Mouse (Mus musculus): Measurements from ENCODE around the gene Igfbp6. TPM values are rescaled to one million over a fixed set of nuclear protein-coding genes. Genes with fewer than 3 reads are reported as not detected.

Gene Igfbp6
- total and polyA plus RNA-seq, 3 experiments = 0.30 to 1.3 TPM; not detected in 1

DNA sequence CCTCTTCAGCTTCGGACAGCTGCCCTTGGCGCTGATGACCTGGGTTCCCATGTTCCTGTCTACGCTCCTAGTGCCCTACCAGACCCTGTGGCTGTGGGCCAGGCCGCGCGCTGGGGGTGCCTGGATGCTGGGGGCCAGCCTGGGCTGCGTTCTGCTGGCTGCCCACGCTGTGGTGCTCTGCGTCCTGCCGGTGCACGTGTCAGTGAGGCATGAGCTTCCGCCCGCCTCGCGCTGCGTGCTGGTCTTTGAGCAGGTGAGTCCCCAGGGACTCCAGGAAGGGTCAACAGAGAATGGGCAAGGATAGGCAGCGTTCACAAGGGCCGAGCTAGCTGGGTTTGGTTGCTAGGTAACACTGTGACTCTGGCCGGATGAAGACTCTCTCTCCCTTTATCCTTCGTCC, 12.7 kb downstream of the Igfbp6 start:
- TF ChIP-seq POLR2AphosphoS5 (IDR thresholded peaks at IDR 0.05; ENCODE audit: insufficient replicate concordance, low read depth, low read length) (no peak), GATA2 (IDR thresholded peaks at IDR 0.05; ENCODE audit: borderline replicate concordance, low read depth, low read length) (no peak), CTCF (IDR thresholded peaks at IDR 0.05; ENCODE audit: low read depth, low read length) (no peak), TAL1 (conservative IDR thresholded peaks at IDR 0.05; ENCODE audit: low read depth, low read length) (no peak), GATA1 (IDR thresholded peaks at IDR 0.05; ENCODE audit: borderline replicate concordance, low read length) (no peak)
- H3K36me3 ChIP-seq (replicated peaks) = peaks cover 73% of the 10 kb centered on the region
- H3K27me3 ChIP-seq (ENCODE audit: insufficient read depth, low read length) = peaks cover 8% of the 10 kb centered on the region; the same call in 1 of the 2 replicates
- H3K9me3 ChIP-seq (replicated peaks) = no peaks in the 10 kb centered on the region
- no peak overlapping the region for H3K4me3 ChIP-seq (ENCODE audit: low read depth, low read length)
- DNase-seq (ENCODE audit: low spot score) (no peak), ATAC-seq (ENCODE audit: extremely low read depth, insufficient number of reproducible peaks, low FRiP score, poor library complexity, severe bottlenecking) (no peak)
- peaks cover 7% of the 10 kb centered on the region for H3K4me1 ChIP-seq (ENCODE audit: insufficient read depth, low read depth, low read length)

GRCm38 (mm10) chr15:102160415-102161060, 16.4 kb downstream of the Igfbp6 start:
- TF ChIP-seq TAL1 (conservative IDR thresholded peaks at IDR 0.05; ENCODE audit: low read depth, low read length) (no peak), CTCF (IDR thresholded peaks at IDR 0.05; ENCODE audit: low read depth, low read length) (no peak), GATA2 (IDR thresholded peaks at IDR 0.05; ENCODE audit: borderline replicate concordance, low read depth, low read length) (no peak), GATA1 (IDR thresholded peaks at IDR 0.05; ENCODE audit: borderline replicate concordance, low read length) (no peak), POLR2AphosphoS5 (IDR thresholded peaks at IDR 0.05; ENCODE audit: insufficient replicate concordance, low read depth, low read length) (no peak)
- H3K9me3 ChIP-seq (replicated peaks) = no peaks in the 10 kb centered on the region
- H3K4me1 ChIP-seq (ENCODE audit: insufficient read depth, low read depth, low read length) = peaks cover 8% of the 10 kb centered on the region
- no peak overlapping the region for H3K4me3 ChIP-seq (ENCODE audit: low read depth, low read length)
- ATAC-seq (ENCODE audit: extremely low read depth, insufficient number of reproducible peaks, low FRiP score, poor library complexity, severe bottlenecking) (no peak), DNase-seq (ENCODE audit: low spot score) (no peak)
- peaks cover 8% of the 10 kb centered on the region; the same call in 1 of the 2 replicates for H3K27me3 ChIP-seq (ENCODE audit: insufficient read depth, low read length)
- H3K36me3 ChIP-seq (replicated peaks) = peaks cover 61% of the 10 kb centered on the region

DNA sequence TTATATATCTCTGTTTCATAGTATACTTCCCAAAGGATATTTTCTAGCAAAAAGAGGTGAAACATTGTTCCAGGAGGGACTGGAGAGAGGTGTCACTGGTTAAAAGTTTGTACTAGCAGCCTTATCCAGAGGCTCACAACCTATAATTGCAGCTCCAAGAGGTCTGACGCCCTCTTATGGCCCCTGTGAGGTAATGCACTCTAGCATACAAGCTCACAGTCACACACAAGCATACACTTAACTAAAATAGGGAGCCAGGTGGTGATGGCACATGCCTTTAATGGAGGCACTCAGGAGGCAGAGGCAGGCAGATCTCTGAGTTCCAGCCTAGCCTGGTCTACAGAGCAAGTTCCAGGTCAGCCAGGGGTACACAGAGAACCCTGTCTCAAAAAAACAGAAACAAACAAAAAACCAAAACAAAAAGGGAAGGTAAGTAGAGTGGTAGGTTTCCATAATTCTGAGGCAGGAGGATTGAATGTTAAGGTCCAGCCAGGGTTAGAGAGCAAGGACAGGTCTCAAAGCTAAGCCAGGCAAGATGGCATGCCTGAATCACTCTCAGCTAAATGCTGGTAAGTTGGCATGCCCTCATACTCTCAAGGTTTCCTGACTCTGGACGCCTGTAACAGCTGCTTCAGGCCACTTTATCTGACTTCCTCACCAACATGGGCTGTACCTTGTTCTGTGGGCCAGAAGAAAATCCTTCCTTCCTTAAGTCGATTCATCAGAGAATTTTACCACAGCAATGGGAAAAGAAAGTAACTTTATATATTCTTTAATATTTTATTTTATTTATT, 19.9 kb downstream of the Igfbp6 start:
- H3K4me1 ChIP-seq (ENCODE audit: insufficient read depth, low read depth, low read length) = peaks cover 6% of the 10 kb centered on the region
- peaks cover 20% of the 10 kb centered on the region for H3K27me3 ChIP-seq (ENCODE audit: insufficient read depth, low read length)
- ATAC-seq (ENCODE audit: extremely low read depth, insufficient number of reproducible peaks, low FRiP score, poor library complexity, severe bottlenecking) (no peak), DNase-seq (ENCODE audit: low spot score) (no peak)
- H3K36me3 ChIP-seq (replicated peaks) = peaks cover 29% of the 10 kb centered on the region
- no peaks in the 10 kb centered on the region for H3K9me3 ChIP-seq (replicated peaks)
- TF ChIP-seq CTCF (IDR thresholded peaks at IDR 0.05; ENCODE audit: low read depth, low read length) (no peak), TAL1 (conservative IDR thresholded peaks at IDR 0.05; ENCODE audit: low read depth, low read length) (no peak), GATA2 (IDR thresholded peaks at IDR 0.05; ENCODE audit: borderline replicate concordance, low read depth, low read length) (no peak), POLR2AphosphoS5 (IDR thresholded peaks at IDR 0.05; ENCODE audit: insufficient replicate concordance, low read depth, low read length) (no peak), GATA1 (IDR thresholded peaks at IDR 0.05; ENCODE audit: borderline replicate concordance, low read length) (no peak)
- H3K4me3 ChIP-seq (ENCODE audit: low read depth, low read length) = no peak overlapping the region

DNA sequence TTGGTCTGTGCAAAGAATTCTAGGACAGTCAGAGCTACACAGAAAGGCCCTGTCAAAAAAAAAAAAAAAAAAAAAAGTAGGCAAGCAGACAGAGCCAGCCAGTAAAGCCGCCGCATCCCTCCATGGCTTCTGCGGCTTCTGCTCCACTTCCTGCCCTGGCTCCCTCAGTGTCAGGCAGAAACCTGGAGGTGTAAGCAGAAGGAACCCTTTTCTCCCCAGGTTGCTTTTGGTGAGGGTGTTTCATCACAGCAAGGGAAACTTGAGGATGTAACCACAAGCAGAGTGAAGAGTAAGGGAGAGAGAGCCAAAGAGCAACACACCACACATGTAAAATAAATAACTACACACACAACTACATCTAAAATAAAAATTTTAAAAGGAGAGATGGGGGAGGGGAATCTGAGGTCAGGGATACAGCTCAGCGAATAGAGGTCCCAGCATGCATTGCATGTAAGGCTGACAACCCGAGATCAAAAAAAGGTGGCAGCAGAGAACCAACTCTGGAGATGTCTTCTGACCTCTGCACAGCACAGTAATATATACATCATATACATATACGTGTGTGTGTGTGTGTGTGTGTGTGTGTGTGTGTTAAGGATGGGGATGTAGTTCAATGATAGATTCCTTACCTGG, 21.4 kb downstream of the Igfbp6 start:
- Histone ChIP-seq H3K27me3 (ENCODE audit: insufficient read depth, low read length) (peaks cover 22% of the 10 kb centered on the region), H3K4me3 (ENCODE audit: low read depth, low read length) (no peak overlapping the region), H3K4me1 (ENCODE audit: insufficient read depth, low read depth, low read length) (peaks cover 7% of the 10 kb centered on the region), H3K9me3 (replicated peaks) (no peaks in the 10 kb centered on the region), H3K36me3 (replicated peaks) (peaks cover 23% of the 10 kb centered on the region)
- DNase-seq (ENCODE audit: low spot score) (no peak), ATAC-seq (ENCODE audit: extremely low read depth, insufficient number of reproducible peaks, low FRiP score, poor library complexity, severe bottlenecking) (no peak)
- TF ChIP-seq TAL1 (conservative IDR thresholded peaks at IDR 0.05; ENCODE audit: low read depth, low read length) (no peak), CTCF (IDR thresholded peaks at IDR 0.05; ENCODE audit: low read depth, low read length) (no peak), GATA2 (IDR thresholded peaks at IDR 0.05; ENCODE audit: borderline replicate concordance, low read depth, low read length) (no peak), GATA1 (IDR thresholded peaks at IDR 0.05; ENCODE audit: borderline replicate concordance, low read length) (no peak), POLR2AphosphoS5 (IDR thresholded peaks at IDR 0.05; ENCODE audit: insufficient replicate concordance, low read depth, low read length) (no peak)

GRCm38 (mm10) chr15:102167620-102168021, 23.5 kb downstream of the Igfbp6 start:
- Histone ChIP-seq H3K4me3 (ENCODE audit: low read depth, low read length) (no peak overlapping the region), H3K27me3 (ENCODE audit: insufficient read depth, low read length) (peaks cover 21% of the 10 kb centered on the region), H3K4me1 (ENCODE audit: insufficient read depth, low read depth, low read length) (peaks cover 7% of the 10 kb centered on the region; the same call in 1 of the 2 replicates), H3K36me3 (replicated peaks) (peaks cover 4% of the 10 kb centered on the region), H3K9me3 (replicated peaks) (no peaks in the 10 kb centered on the region)
- no peak for ATAC-seq (ENCODE audit: extremely low read depth, insufficient number of reproducible peaks, low FRiP score, poor library complexity, severe bottlenecking)
- no peak for TF ChIP-seq GATA2 (IDR thresholded peaks at IDR 0.05; ENCODE audit: borderline replicate concordance, low read depth, low read length)
- no peak for TF ChIP-seq POLR2AphosphoS5 (IDR thresholded peaks at IDR 0.05; ENCODE audit: insufficient replicate concordance, low read depth, low read length)
- TF ChIP-seq GATA1 (IDR thresholded peaks at IDR 0.05; ENCODE audit: borderline replicate concordance, low read length) = no peak
- DNase-seq (ENCODE audit: low spot score) = no peak

- ATAC-seq (ENCODE audit: extremely low read depth, insufficient number of reproducible peaks, low FRiP score, poor library complexity, severe bottlenecking) (no peak), DNase-seq (ENCODE audit: low spot score) (no peak)
- TF ChIP-seq GATA1 (IDR thresholded peaks at IDR 0.05; ENCODE audit: borderline replicate concordance, low read length) (no peak), POLR2AphosphoS5 (IDR thresholded peaks at IDR 0.05; ENCODE audit: insufficient replicate concordance, low read depth, low read length) (no peak), TAL1 (conservative IDR thresholded peaks at IDR 0.05; ENCODE audit: low read depth, low read length) (no peak), GATA2 (IDR thresholded peaks at IDR 0.05; ENCODE audit: borderline replicate concordance, low read depth, low read length) (no peak), CTCF (IDR thresholded peaks at IDR 0.05; ENCODE audit: low read depth, low read length) (no peak)
- no peaks in the 10 kb centered on the region for H3K36me3 ChIP-seq (replicated peaks)
- H3K4me3 ChIP-seq (ENCODE audit: low read depth, low read length) = no peak overlapping the region
- H3K9me3 ChIP-seq (replicated peaks) = no peaks in the 10 kb centered on the region
- peaks cover 21% of the 10 kb centered on the region for H3K27me3 ChIP-seq (ENCODE audit: insufficient read depth, low read length)
- H3K4me1 ChIP-seq (ENCODE audit: insufficient read depth, low read depth, low read length) = peaks cover 7% of the 10 kb centered on the region; the same call in 1 of the 2 replicates
These were observed 24.9 kb downstream of the Igfbp6 start for GRCm38 (mm10) chr15:102169064-102169463.

Data from G1E (cell line).